Mouse (Mus musculus) cerebellum, postnatal 10 days (tissue): Measurements from ENCODE around the gene Prr15.

Experiments
- DNase-seq, 2 experiments: peaks; one replicate each; pipeline ENCODE4 v3.0.0; 2021; ENCODE audit warnings: mixed read lengths in 2 of 2

Gene Prr15

GRCm38 (mm10) chr6:54325246-54325885 is at the start of gene Prr15:
TSS of gene Prr15 (plus strand) at chr6:54325835.
- no peak for DNase-seq

- peak in 1 of 2 experiments; percentile 31 for DNase-seq
These were observed 48.4 kb upstream of the Prr15 start for GRCm38 (mm10) chr6:54277234-54277633.

GRCm38 (mm10) chr6:54277828-54278227 is 47.8 kb upstream of the Prr15 start:
- DNase-seq, result no peak

- no peak for DNase-seq
These were observed 47.0 kb upstream of the Prr15 start for GRCm38 (mm10) chr6:54278613-54279012.

GRCm38 (mm10) chr6:54279391-54279790 is 46.2 kb upstream of the Prr15 start:
- no peak for DNase-seq

- DNase-seq, result no peak
These were observed 45.4 kb upstream of the Prr15 start for GRCm38 (mm10) chr6:54280248-54280647.

GRCm38 (mm10) chr6:54283299-54283698 is 42.3 kb upstream of the Prr15 start:
- DNase-seq, result no peak

- DNase-seq, result no peak
These were observed 41.4 kb upstream of the Prr15 start for GRCm38 (mm10) chr6:54284167-54284711.

GRCm38 (mm10) chr6:54286813-54287212 is 38.8 kb upstream of the Prr15 start:
- DNase-seq, result no peak

- no peak for DNase-seq
These were observed 35.7 kb upstream of the Prr15 start for GRCm38 (mm10) chr6:54289774-54290500.

- no peak for DNase-seq
These were observed 28.4 kb upstream of the Prr15 start for GRCm38 (mm10) chr6:54297231-54297630.

GRCm38 (mm10) chr6:54299417-54299816 is 26.2 kb upstream of the Prr15 start:
- no peak for DNase-seq

- DNase-seq, result no peak
These were observed 19.9 kb upstream of the Prr15 start for GRCm38 (mm10) chr6:54305777-54306176.

GRCm38 (mm10) chr6:54313071-54313470 is 12.6 kb upstream of the Prr15 start:
- no peak for DNase-seq

- DNase-seq, result no peak
These were observed 7.0 kb upstream of the Prr15 start for GRCm38 (mm10) chr6:54318618-54319017.

- no peak for DNase-seq
These were observed 6.4 kb upstream of the Prr15 start for GRCm38 (mm10) chr6:54319198-54319597.

GRCm38 (mm10) chr6:54320236-54320635 is 5.4 kb upstream of the Prr15 start:
- DNase-seq, result no peak

- peak; percentile 80 to 81 for DNase-seq
These were observed 1.3 kb downstream of the Prr15 start for GRCm38 (mm10) chr6:54326671-54327625.

- DNase-seq, result peak; percentile 80 to 81
These were observed 2.0 kb downstream of the Prr15 start for GRCm38 (mm10) chr6:54327626-54328003.

- no peak for DNase-seq
These were observed 3.1 kb downstream of the Prr15 start for GRCm38 (mm10) chr6:54328783-54329182.

- no peak for DNase-seq
These were observed 4.0 kb downstream of the Prr15 start for GRCm38 (mm10) chr6:54329598-54329997.

GRCm38 (mm10) chr6:54330166-54330565 is 4.5 kb downstream of the Prr15 start:
- no peak for DNase-seq

- peak in 1 of 2 experiments; percentile 33 for DNase-seq
These were observed 6.1 kb downstream of the Prr15 start for GRCm38 (mm10) chr6:54331765-54332164.
